Mouse (Mus musculus) CH12.LX (cell line): Measurements from ENCODE around the gene Pspc1.
"Not testable (repeated sequence)": the region's sequence is repeated elsewhere in the genome, so short reads cannot be mapped to it uniquely, and the experiment has no call there.

Experiments
- BHLHE40 ChIP-seq: IDR thresholded peaks from 2 replicates; pipeline ENCODE4 v1.6.1; 2011; ENCODE audit warnings: mild to moderate bottlenecking, low read depth, low read length, improper control_type of control experiment
- CTCF ChIP-seq, 2 experiments: IDR thresholded peaks in 1 of 2; conservative IDR thresholded peaks in 1 of 2; 2 replicates each; pipeline ENCODE4 v1.5.1; 2011 to 2012; ENCODE audit warnings: low read depth in 2 of 2, low read length in 2 of 2, improper control_type of control experiment in 1 of 2, inconsistent platforms in 1 of 2, mild to moderate bottlenecking in 1 of 2, moderate library complexity in 1 of 2
- ELF1 ChIP-seq: IDR thresholded peaks from 2 replicates; pipeline ENCODE4 v1.6.1; 2014; ENCODE audit warnings: low read depth, mild to moderate bottlenecking, inconsistent platforms, low read length, improper control_type of control experiment
- EP300 ChIP-seq: IDR thresholded peaks from 2 replicates; pipeline ENCODE4 v1.6.1; 2011; ENCODE audit warnings: low read length, improper control_type of control experiment
- HCFC1 ChIP-seq: IDR thresholded peaks from 2 replicates; pipeline ENCODE4 v1.6.1; 2012; ENCODE audit warnings: low read depth, mild to moderate bottlenecking, inconsistent platforms, low read length, improper control_type of control experiment
- IRF4 ChIP-seq: IDR thresholded peaks from 2 replicates; pipeline ENCODE4 v1.6.1; 2014; ENCODE audit warnings: low read depth, mild to moderate bottlenecking, inconsistent platforms, low read length, improper control_type of control experiment
- MAZ ChIP-seq: IDR thresholded peaks from 2 replicates; pipeline ENCODE4 v1.6.1; 2012; ENCODE audit warnings: low read depth, mild to moderate bottlenecking, inconsistent platforms, low read length, improper control_type of control experiment, moderate library complexity
- MEF2A ChIP-seq: IDR thresholded peaks from 2 replicates; pipeline ENCODE4 v1.6.1; 2014; ENCODE audit warnings: low read depth, mild to moderate bottlenecking, inconsistent platforms, low read length, improper control_type of control experiment, borderline replicate concordance
- POLR2A ChIP-seq: IDR thresholded peaks from 2 replicates; pipeline ENCODE4 v1.6.1; 2011; ENCODE audit warnings: low read depth, mild to moderate bottlenecking, improper control_type of control experiment, low read length
- RCOR1 ChIP-seq: conservative IDR thresholded peaks from 2 replicates; pipeline ENCODE4 v1.6.1; 2012; ENCODE audit warnings: low read depth, mild to moderate bottlenecking, inconsistent platforms, low read length, improper control_type of control experiment
- ZC3H11A ChIP-seq: IDR thresholded peaks from 2 replicates; pipeline ENCODE4 v1.6.1; 2012; ENCODE audit warnings: low read depth, mild to moderate bottlenecking, inconsistent platforms, low read length, improper control_type of control experiment

GRCm38 (mm10) chr14:56810781-56811690 lies 32.9 kb upstream of the Pspc1 start:
- peak; percentile 37; the same call in 1 of the 2 replicates for TF ChIP-seq POLR2A
- not testable (repeated sequence) for TF ChIP-seq EP300; RCOR1; MAZ; CTCF (conservative IDR thresholded peaks at IDR 0.05 in 1 of 2, IDR thresholded peaks at IDR 0.05 in 1 of 2; ENCODE audit: low read depth in 2 of 2, low read length in 2 of 2); ZC3H11A; IRF4; MEF2A; BHLHE40; ELF1; HCFC1
